Mouse (Mus musculus): ENCODE data around the gene Kcnq1. TPM values are rescaled to one million over a fixed set of nuclear protein-coding genes. Genes with fewer than 3 reads are reported as not detected.

The Kcnq1 gene
- polyA plus RNA-seq, 1 experiment, result not detected

DNA sequence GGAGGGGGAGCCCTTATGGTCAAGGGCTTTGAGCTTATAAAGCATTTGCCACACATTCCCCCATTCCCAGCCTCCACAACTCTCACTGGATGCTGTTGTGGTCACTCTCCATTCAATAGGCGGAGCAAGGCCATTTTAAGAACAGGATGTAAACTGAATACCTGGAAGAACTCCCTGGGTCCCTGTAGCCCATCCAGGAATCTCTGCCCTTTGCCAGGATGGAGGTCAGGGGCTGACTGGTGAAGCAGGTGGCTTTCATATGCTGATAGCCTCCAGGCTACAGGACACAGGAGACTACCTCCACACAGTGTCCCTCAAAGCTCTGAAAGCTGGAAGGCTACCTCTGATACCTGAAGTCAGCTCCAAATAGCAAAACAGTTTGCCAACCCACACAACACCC, 326.5 kb downstream of the Kcnq1 start:
- Histone ChIP-seq H3ac (ENCODE audit: control insufficient read depth, insufficient read length, low read depth) (no peak overlapping the region), H3K4me3 (ENCODE audit: insufficient read depth, poor library complexity, severe bottlenecking) (no peak overlapping the region), H3K36me3 (ENCODE audit: control insufficient read depth, insufficient read depth) (no peaks in the 10 kb centered on the region), H3K79me3 (ENCODE audit: low read depth) (no peaks in the 10 kb centered on the region), H3K27me3 (ENCODE audit: control insufficient read depth, insufficient read depth, insufficient read length) (peaks cover 17% of the 10 kb centered on the region), H3K79me2 (ENCODE audit: control insufficient read depth, insufficient read depth) (no peaks in the 10 kb centered on the region)
- TF ChIP-seq CEBPB (IDR thresholded peaks at IDR 0.05; ENCODE audit: low read depth) (no peak), MYOD1 (IDR thresholded peaks at IDR 0.05; ENCODE audit: control insufficient read depth, insufficient read length, low read depth) (no peak)

DNA sequence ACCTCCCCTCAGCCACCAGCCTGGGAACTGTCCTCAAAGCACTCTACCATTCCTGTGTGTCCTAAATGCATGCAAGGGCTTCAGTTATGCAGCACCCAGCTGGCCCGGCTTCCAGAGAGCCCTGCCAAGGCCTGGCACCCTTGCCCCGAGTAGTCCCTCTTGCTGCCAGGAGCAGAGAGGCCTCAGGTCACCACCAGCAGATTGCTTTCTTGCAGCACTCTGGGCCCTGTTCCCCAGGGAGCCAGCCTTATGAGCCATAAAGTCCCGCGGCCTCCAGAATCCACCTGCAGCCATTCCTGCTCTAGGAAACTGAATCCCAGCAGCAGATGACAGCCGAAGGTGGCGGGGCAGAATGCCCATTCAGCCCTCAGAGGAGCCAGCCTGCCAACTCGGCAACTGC, 327.2 kb downstream of the Kcnq1 start:
- Histone ChIP-seq H3K79me3 (ENCODE audit: low read depth) (no peaks in the 10 kb centered on the region), H3K4me3 (ENCODE audit: insufficient read depth, poor library complexity, severe bottlenecking) (no peak overlapping the region), H3K79me2 (ENCODE audit: control insufficient read depth, insufficient read depth) (no peaks in the 10 kb centered on the region), H3K27me3 (ENCODE audit: control insufficient read depth, insufficient read depth, insufficient read length) (peaks cover 14% of the 10 kb centered on the region), H3ac (ENCODE audit: control insufficient read depth, insufficient read length, low read depth) (no peak overlapping the region), H3K36me3 (ENCODE audit: control insufficient read depth, insufficient read depth) (no peaks in the 10 kb centered on the region)
- TF ChIP-seq USF1 (IDR thresholded peaks at IDR 0.05; ENCODE audit: low read depth) (no peak), FOSL1 (IDR thresholded peaks at IDR 0.05; ENCODE audit: insufficient read depth, low read length, poor library complexity, severe bottlenecking) (no peak), MYOD1 (IDR thresholded peaks at IDR 0.05; ENCODE audit: control insufficient read depth, insufficient read length, low read depth) (no peak), MAX (IDR thresholded peaks at IDR 0.05) (no peak), CTCF (IDR thresholded peaks at IDR 0.05; ENCODE audit: control insufficient read depth, insufficient read depth, insufficient read length) (no peak), MYOG (IDR thresholded peaks at IDR 0.05; ENCODE audit: control insufficient read depth, extremely low read depth, insufficient read length) (no peak), CEBPB (IDR thresholded peaks at IDR 0.05; ENCODE audit: low read depth) (no peak)

DNA sequence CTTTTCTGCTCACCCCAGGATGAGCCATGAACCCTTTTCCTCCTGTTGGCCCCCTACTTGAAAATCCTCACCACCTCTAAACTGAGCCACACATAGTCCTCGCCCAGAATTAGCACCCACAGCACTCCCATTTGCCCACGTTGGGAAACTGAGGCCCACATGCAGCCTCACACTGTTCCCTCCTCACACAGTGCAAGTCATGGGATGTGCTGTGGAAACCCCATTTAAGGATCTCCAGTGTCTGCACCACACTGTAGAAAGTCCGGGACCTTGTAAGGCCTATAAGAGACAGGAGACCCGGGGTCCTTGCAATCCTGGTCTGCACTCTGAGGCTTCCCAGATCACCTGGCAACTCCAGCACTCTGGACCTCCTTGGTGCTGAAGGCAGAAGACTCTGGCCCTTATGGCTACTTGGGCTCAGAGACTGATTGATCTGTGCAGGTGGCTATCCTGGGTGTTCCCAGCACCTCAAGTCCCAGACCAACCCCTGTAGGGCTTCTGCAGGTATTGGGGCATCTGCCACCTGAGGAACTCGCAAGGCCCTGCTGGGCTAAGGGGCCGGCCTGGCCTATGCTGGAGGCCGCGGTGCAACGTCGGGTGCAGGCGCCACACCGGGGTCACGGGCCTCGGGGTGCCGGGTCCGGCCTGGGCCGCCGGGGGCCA, 331.2 kb downstream of the Kcnq1 start:
- H3K4me3 ChIP-seq (ENCODE audit: insufficient read depth, poor library complexity, severe bottlenecking), result no peak overlapping the region
- no peaks in the 10 kb centered on the region for H3K36me3 ChIP-seq (ENCODE audit: control insufficient read depth, insufficient read depth)
- H3K79me3 ChIP-seq (ENCODE audit: low read depth), result no peaks in the 10 kb centered on the region
- TF ChIP-seq USF1 (IDR thresholded peaks at IDR 0.05; ENCODE audit: low read depth) (no peak), MAX (IDR thresholded peaks at IDR 0.05) (no peak), CEBPB (IDR thresholded peaks at IDR 0.05; ENCODE audit: low read depth) (no peak), MYOG (IDR thresholded peaks at IDR 0.05; ENCODE audit: control insufficient read depth, extremely low read depth, insufficient read length) (no peak), MYOD1 (IDR thresholded peaks at IDR 0.05; ENCODE audit: control insufficient read depth, insufficient read length, low read depth) (no peak), FOSL1 (IDR thresholded peaks at IDR 0.05; ENCODE audit: insufficient read depth, low read length, poor library complexity, severe bottlenecking) (no peak), CTCF (IDR thresholded peaks at IDR 0.05; ENCODE audit: control insufficient read depth, insufficient read depth, insufficient read length) (no peak)
- H3K79me2 ChIP-seq (ENCODE audit: control insufficient read depth, insufficient read depth), result no peaks in the 10 kb centered on the region
- H3ac ChIP-seq (ENCODE audit: control insufficient read depth, insufficient read length, low read depth), result no peak overlapping the region
- H3K27me3 ChIP-seq (ENCODE audit: control insufficient read depth, insufficient read depth, insufficient read length), result peaks cover 14% of the 10 kb centered on the region

DNA sequence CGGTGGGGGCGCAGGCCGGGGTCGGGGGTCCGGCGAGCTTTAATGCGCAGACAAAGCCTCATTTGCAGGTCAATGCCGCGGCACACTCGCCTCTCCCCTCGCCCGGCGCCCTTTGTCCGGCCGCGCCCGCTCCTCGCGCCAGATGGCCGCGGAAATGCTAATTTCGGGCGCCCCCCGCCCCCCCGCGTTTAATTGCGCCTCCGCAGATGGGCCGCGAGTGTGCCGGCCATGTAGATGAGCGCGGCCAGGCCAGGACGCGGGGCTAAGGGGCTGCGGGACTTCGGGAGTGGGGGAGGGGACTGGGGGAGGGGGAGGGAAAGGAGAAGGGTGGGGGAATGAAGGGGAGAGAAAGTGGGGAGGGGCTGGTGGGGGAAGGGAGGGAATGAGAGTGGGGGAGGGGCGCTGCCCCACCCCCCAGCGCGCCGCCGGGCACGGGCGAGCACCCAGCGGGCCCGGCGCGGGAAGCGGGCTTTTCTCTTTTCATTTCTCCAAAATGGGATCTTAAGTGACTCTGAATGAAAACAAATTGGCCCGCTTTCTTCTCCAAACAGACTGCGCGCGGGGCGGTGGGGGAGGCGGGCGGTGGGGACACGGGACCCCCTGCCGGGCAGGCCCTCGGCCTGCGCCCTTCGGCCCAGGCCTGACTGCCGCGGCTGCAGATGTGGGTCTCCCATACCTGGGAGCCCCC, 331.9 kb downstream of the Kcnq1 start:
- no peak overlapping the region for H3K4me3 ChIP-seq (ENCODE audit: insufficient read depth, poor library complexity, severe bottlenecking)
- no peaks in the 10 kb centered on the region for H3K79me3 ChIP-seq (ENCODE audit: low read depth)
- H3ac ChIP-seq (ENCODE audit: control insufficient read depth, insufficient read length, low read depth), result no peak overlapping the region
- no peaks in the 10 kb centered on the region for H3K79me2 ChIP-seq (ENCODE audit: control insufficient read depth, insufficient read depth)
- H3K36me3 ChIP-seq (ENCODE audit: control insufficient read depth, insufficient read depth), result no peaks in the 10 kb centered on the region
- TF ChIP-seq USF1 (IDR thresholded peaks at IDR 0.05; ENCODE audit: low read depth), result no peak
- TF ChIP-seq MAX (IDR thresholded peaks at IDR 0.05), result no peak
- no peak for TF ChIP-seq FOSL1 (IDR thresholded peaks at IDR 0.05; ENCODE audit: insufficient read depth, low read length, poor library complexity, severe bottlenecking)
- TF ChIP-seq MYOD1 (IDR thresholded peaks at IDR 0.05; ENCODE audit: control insufficient read depth, insufficient read length, low read depth), result no peak
- no peak for TF ChIP-seq MYOG (IDR thresholded peaks at IDR 0.05; ENCODE audit: control insufficient read depth, extremely low read depth, insufficient read length)
- no peak for TF ChIP-seq CTCF (IDR thresholded peaks at IDR 0.05; ENCODE audit: control insufficient read depth, insufficient read depth, insufficient read length)
- no peak for TF ChIP-seq CEBPB (IDR thresholded peaks at IDR 0.05; ENCODE audit: low read depth)
- peaks cover 20% of the 10 kb centered on the region for H3K27me3 ChIP-seq (ENCODE audit: control insufficient read depth, insufficient read depth, insufficient read length)

DNA sequence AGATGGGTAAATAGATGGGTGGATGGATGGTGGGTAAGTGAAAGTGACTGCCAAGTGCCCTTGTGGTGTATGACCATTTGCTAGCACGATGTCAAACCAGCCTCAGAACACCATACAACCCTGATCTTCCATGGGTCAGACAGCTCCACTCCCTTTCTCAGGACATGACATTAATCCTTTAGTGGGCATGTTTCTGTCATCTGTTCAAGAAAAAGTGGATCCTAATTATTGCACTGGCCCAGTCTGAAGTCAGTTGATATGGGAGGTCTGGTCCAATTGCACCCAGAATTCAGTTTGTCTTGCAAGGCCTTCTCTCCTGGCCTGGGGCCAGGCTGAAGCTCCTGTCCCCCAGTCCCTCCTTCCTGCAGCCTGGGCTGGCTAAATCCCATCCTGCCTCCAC, 332.8 kb downstream of the Kcnq1 start:
- Histone ChIP-seq H3K27me3 (ENCODE audit: control insufficient read depth, insufficient read depth, insufficient read length) (peaks cover 24% of the 10 kb centered on the region), H3K4me3 (ENCODE audit: insufficient read depth, poor library complexity, severe bottlenecking) (no peak overlapping the region), H3ac (ENCODE audit: control insufficient read depth, insufficient read length, low read depth) (no peak overlapping the region), H3K36me3 (ENCODE audit: control insufficient read depth, insufficient read depth) (no peaks in the 10 kb centered on the region), H3K79me3 (ENCODE audit: low read depth) (no peaks in the 10 kb centered on the region), H3K79me2 (ENCODE audit: control insufficient read depth, insufficient read depth) (no peaks in the 10 kb centered on the region)
- TF ChIP-seq FOSL1 (IDR thresholded peaks at IDR 0.05; ENCODE audit: insufficient read depth, low read length, poor library complexity, severe bottlenecking), result no peak
- no peak for TF ChIP-seq MYOG (IDR thresholded peaks at IDR 0.05; ENCODE audit: control insufficient read depth, extremely low read depth, insufficient read length)
- TF ChIP-seq MYOD1 (IDR thresholded peaks at IDR 0.05; ENCODE audit: control insufficient read depth, insufficient read length, low read depth), result no peak
- no peak for TF ChIP-seq USF1 (IDR thresholded peaks at IDR 0.05; ENCODE audit: low read depth)

DNA sequence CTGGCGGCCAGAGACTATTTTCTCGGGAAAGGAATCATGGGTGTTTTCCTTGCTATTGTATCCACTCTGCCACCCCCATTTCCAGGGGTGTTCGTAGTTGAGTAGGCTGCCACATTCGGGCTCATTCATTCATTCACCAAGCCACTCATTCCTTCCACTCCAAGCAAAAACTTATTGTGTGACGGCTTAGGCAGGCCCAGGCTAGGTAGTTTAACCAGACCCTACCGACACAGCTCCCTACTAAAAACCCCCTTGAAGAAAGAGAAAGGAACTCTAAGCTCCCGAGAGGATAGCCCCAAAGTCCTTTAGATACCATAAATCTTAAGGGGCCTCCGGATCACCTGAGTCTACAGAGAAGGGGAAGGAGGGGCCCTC, 338.4 kb downstream of the Kcnq1 start:
- H3K4me3 ChIP-seq (ENCODE audit: insufficient read depth, poor library complexity, severe bottlenecking), result no peak overlapping the region
- TF ChIP-seq MYOD1 (IDR thresholded peaks at IDR 0.05; ENCODE audit: control insufficient read depth, insufficient read length, low read depth) (no peak), USF1 (IDR thresholded peaks at IDR 0.05; ENCODE audit: low read depth) (no peak), CTCF (IDR thresholded peaks at IDR 0.05; ENCODE audit: control insufficient read depth, insufficient read depth, insufficient read length) (no peak), CEBPB (IDR thresholded peaks at IDR 0.05; ENCODE audit: low read depth) (no peak), MYOG (IDR thresholded peaks at IDR 0.05; ENCODE audit: control insufficient read depth, extremely low read depth, insufficient read length) (no peak), FOSL1 (IDR thresholded peaks at IDR 0.05; ENCODE audit: insufficient read depth, low read length, poor library complexity, severe bottlenecking) (no peak), MAX (IDR thresholded peaks at IDR 0.05) (no peak)
- no peak overlapping the region for H3ac ChIP-seq (ENCODE audit: control insufficient read depth, insufficient read length, low read depth)
- H3K36me3 ChIP-seq (ENCODE audit: control insufficient read depth, insufficient read depth), result no peaks in the 10 kb centered on the region
- no peaks in the 10 kb centered on the region for H3K79me3 ChIP-seq (ENCODE audit: low read depth)
- no peaks in the 10 kb centered on the region for H3K79me2 ChIP-seq (ENCODE audit: control insufficient read depth, insufficient read depth)
- peaks cover 23% of the 10 kb centered on the region for H3K27me3 ChIP-seq (ENCODE audit: control insufficient read depth, insufficient read depth, insufficient read length)

Data from C2C12 (cell line).